ENCODE assay signal across 8 mouse cellular contexts in the genomic region with DNA sequence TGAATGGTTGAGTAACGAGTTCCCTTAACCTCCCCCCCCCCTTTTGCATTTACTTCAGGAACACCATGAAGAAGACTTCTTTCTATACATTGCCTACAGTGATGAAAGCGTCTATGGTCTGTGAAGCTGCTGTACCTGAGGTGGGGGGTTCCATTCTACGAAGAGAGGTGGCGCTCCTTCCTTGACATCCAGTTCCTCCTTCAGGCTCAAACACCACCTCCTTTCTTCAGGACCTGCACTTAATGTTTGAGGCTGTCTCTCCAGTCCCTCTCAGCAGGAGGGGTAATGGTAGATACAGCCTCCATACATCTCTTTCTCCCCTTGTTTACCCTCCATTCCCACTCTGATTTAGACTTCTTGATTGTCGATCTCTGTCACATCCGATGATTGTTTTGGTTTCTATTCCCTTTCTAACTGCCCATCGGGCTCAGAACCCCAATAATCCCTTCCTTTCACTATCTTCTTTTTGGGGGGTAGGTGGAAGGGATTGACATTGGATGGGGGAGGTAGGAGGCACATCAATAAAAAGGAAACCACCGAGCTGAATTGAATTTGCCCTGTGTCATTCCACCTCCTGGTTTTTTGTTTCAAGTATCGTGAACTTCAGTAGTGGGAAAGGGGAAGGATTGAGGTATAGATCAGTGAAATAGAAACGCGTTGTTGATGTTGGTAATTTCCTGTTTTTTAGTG. TPM values are rescaled to one million over a fixed set of nuclear protein-coding genes. Genes with fewer than 3 reads are reported as not detected.
DNase-seq lines count a peak whose midpoint lies in the region; ATAC-seq and TF ChIP-seq lines count a peak whose summit lies in the region.

No protein-coding gene starts in this region.

- H3K4me2 ChIP-seq in forebrain, embryonic 14.5 days (ENCODE audit: low read length) = peak overlapping the region; percentile 40
- peak overlapping the region; percentile 86 for H3K4me2 ChIP-seq in liver, postnatal 0 days (ENCODE audit: low read depth, low read length)

- no peak for TF ChIP-seq POLR2A in bone marrow macrophage, adult 2 months (IDR thresholded peaks at IDR 0.05; ENCODE audit: borderline replicate concordance, low read depth, low read length)

- peak overlapping the region; percentile 9; the same call in 1 of the 2 replicates for H3K4me3 ChIP-seq in bone marrow macrophage, adult 2 months (ENCODE audit: insufficient read depth, low read length)
- H3K4me3 ChIP-seq in forebrain, embryonic 14.5 days (ENCODE audit: low read depth, low read length) = peak overlapping the region; percentile 96; the same call in 1 of the 2 replicates
- peak overlapping the region; percentile 98; the same call in 1 of the 2 replicates for H3K4me3 ChIP-seq in liver, postnatal 0 days (ENCODE audit: low read depth, low read length)

- WGBS in forebrain, embryonic 14.5 days = 86% methylated on average over 11 of the region's 11 CpGs
- 80% methylated on average over 11 of the region's 11 CpGs for WGBS in liver, postnatal 0 days (ENCODE audit: insufficient replicate concordance)

- peaks cover 30% of the 10 kb centered on the region for H3K4me1 ChIP-seq in bone marrow macrophage, adult 2 months (ENCODE audit: control insufficient read depth, insufficient read depth, low read length)
- H3K4me1 ChIP-seq in forebrain, embryonic 14.5 days (ENCODE audit: control insufficient read depth, insufficient read depth, low read length) = peaks cover 14% of the 10 kb centered on the region
- peaks cover 29% of the 10 kb centered on the region for H3K4me1 ChIP-seq in liver, postnatal 0 days (ENCODE audit: insufficient read depth)

- peaks cover 45% of the 10 kb centered on the region for H3K36me3 ChIP-seq in forebrain, embryonic 14.5 days (ENCODE audit: control insufficient read depth, insufficient read depth, low read length)
- H3K36me3 ChIP-seq in liver, postnatal 0 days (replicated peaks; ENCODE audit: insufficient read depth, low read length) = peaks cover 40% of the 10 kb centered on the region

- H3K27me3 ChIP-seq in forebrain, embryonic 14.5 days (replicated peaks; ENCODE audit: control insufficient read depth, insufficient read depth, low read length) = no peaks in the 10 kb centered on the region
- no peaks in the 10 kb centered on the region for H3K27me3 ChIP-seq in liver, postnatal 0 days (ENCODE audit: insufficient read depth, low read length)

- no peak overlapping the region for H3K9ac ChIP-seq in forebrain, embryonic 14.5 days (ENCODE audit: low read length)
- no peak overlapping the region for H3K9ac ChIP-seq in liver, postnatal 0 days (replicated peaks)

- H3K9me3 ChIP-seq in forebrain, embryonic 14.5 days (replicated peaks; ENCODE audit: control insufficient read depth, low read length) = no peaks in the 10 kb centered on the region
- H3K9me3 ChIP-seq in liver, postnatal 0 days (ENCODE audit: low read length) = no peaks in the 10 kb centered on the region

- TF ChIP-seq EP300 in liver, postnatal 0 days (IDR thresholded peaks at IDR 0.05; ENCODE audit: low read depth) = no peak

- ATAC-seq in forebrain, embryonic 14.5 days = no peak
- ATAC-seq in liver, postnatal 0 days = no peak

- no peak for TF ChIP-seq CTCF in bone marrow macrophage, adult 2 months (IDR thresholded peaks at IDR 0.05; ENCODE audit: low read depth, low read length)
- TF ChIP-seq CTCF in liver, postnatal 0 days (IDR thresholded peaks at IDR 0.05; ENCODE audit: low read depth) = peak; percentile 32; the same call in 1 of the 2 replicates

- 0 out of 2 replicates have a peak overlapping the region, but pooled peaks have one; percentile 8 for H3K27ac ChIP-seq in bone marrow macrophage, adult 2 months (ENCODE audit: insufficient read depth, low read depth, low read length)
- H3K27ac ChIP-seq in forebrain, embryonic 14.5 days (ENCODE audit: low read depth, low read length) = no peak overlapping the region
- peak overlapping the region; percentile 98; the same call in 1 of the 2 replicates for H3K27ac ChIP-seq in liver, postnatal 0 days (ENCODE audit: low read depth)

- DNase-seq in kidney, adult 11 months = peak; percentile 24
- no peak for DNase-seq in kidney, postnatal 10 days
- DNase-seq in forebrain, embryonic 14.5 days (ENCODE audit: low spot score) = no peak
- no peak for DNase-seq in liver, postnatal 0 days
- no peak for DNase-seq in urinary bladder, postnatal 14 days (ENCODE audit: low spot score)
- DNase-seq in adrenal gland, adult 18-20 months (ENCODE audit: low spot score in 2 of 2) = no peak
- DNase-seq in thymus, postnatal 25 days = no peak

RNA-seq across cellular contexts. Expression of gene Phf23, which starts 1.0 kb away (rescaled TPM):
- polyA plus RNA-seq in bone marrow macrophage, adult 2 months (2012; ENCODE audit: insufficient read depth, insufficient read length, missing spikeins) = 77.6 and 78.1 TPM in 2 replicates
- polyA plus RNA-seq in forebrain, embryonic 14.5 days (2014; fragmentation: Nextera tagmentation; extraction: Ambion mirVana) = 49.4 and 49.6 TPM in 2 replicates
- polyA plus RNA-seq in liver, postnatal 0 days (2015; fragmentation: Nextera tagmentation; extraction: Ambion mirVana) = 19.5 and 25.5 TPM in 2 replicates
- total RNA-seq in adrenal gland, adult 18-20 months (2021) = 10 to 100 TPM; 51.5 to 57.5 TPM

RNA-seq across cellular contexts. Expression of gene Gabarap, which starts 3.6 kb away (rescaled TPM):
- 1,001 and 1,002 TPM in 2 replicates for polyA plus RNA-seq in bone marrow macrophage, adult 2 months (2012; ENCODE audit: insufficient read depth, insufficient read length, missing spikeins)
- polyA plus RNA-seq in forebrain, embryonic 14.5 days (2014; fragmentation: Nextera tagmentation; extraction: Ambion mirVana) = 701 and 779 TPM in 2 replicates
- polyA plus RNA-seq in liver, postnatal 0 days (2015; fragmentation: Nextera tagmentation; extraction: Ambion mirVana) = 305 and 324 TPM in 2 replicates
- 100 to 1,000 TPM; 436 to 473 TPM for total RNA-seq in adrenal gland, adult 18-20 months (2021)

RNA-seq across cellular contexts. Expression of gene Dvl2, which starts 5.8 kb away (rescaled TPM):
- 20.4 and 25.8 TPM in 2 replicates for polyA plus RNA-seq in bone marrow macrophage, adult 2 months (2012; ENCODE audit: insufficient read depth, insufficient read length, missing spikeins)
- 19.7 and 25.7 TPM in 2 replicates for polyA plus RNA-seq in forebrain, embryonic 14.5 days (2014; fragmentation: Nextera tagmentation; extraction: Ambion mirVana)
- 2.7 and 3.4 TPM in 2 replicates for polyA plus RNA-seq in liver, postnatal 0 days (2015; fragmentation: Nextera tagmentation; extraction: Ambion mirVana)
- total RNA-seq in adrenal gland, adult 18-20 months (2021) = 10 to 100 TPM; 13.8 to 14.9 TPM

RNA-seq across cellular contexts. Expression of gene Elp5, which starts 12.2 kb away (rescaled TPM):
- 41.4 and 49.8 TPM in 2 replicates for polyA plus RNA-seq in bone marrow macrophage, adult 2 months (2012; ENCODE audit: insufficient read depth, insufficient read length, missing spikeins)
- 189 and 203 TPM in 2 replicates for polyA plus RNA-seq in forebrain, embryonic 14.5 days (2014; fragmentation: Nextera tagmentation; extraction: Ambion mirVana)
- 40.6 and 42.9 TPM in 2 replicates for polyA plus RNA-seq in liver, postnatal 0 days (2015; fragmentation: Nextera tagmentation; extraction: Ambion mirVana)
- 10 to 100 TPM; 62.7 to 81.3 TPM for total RNA-seq in adrenal gland, adult 18-20 months (2021)

RNA-seq across cellular contexts. Expression of gene Ctdnep1, which starts 13.6 kb away (rescaled TPM):
- 176 and 194 TPM in 2 replicates for polyA plus RNA-seq in bone marrow macrophage, adult 2 months (2012; ENCODE audit: insufficient read depth, insufficient read length, missing spikeins)
- polyA plus RNA-seq in forebrain, embryonic 14.5 days (2014; fragmentation: Nextera tagmentation; extraction: Ambion mirVana) = 24.0 and 26.1 TPM in 2 replicates
- 8.4 and 9.7 TPM in 2 replicates for polyA plus RNA-seq in liver, postnatal 0 days (2015; fragmentation: Nextera tagmentation; extraction: Ambion mirVana)
- total RNA-seq in adrenal gland, adult 18-20 months (2021) = 100 to 1,000 TPM; 114 to 123 TPM

Comparison
In these comparisons a context has a peak if more than half of its experiments do, and no peak if none do; other contexts are left out.
1. H3K4me3 ChIP-seq: peak in every context shown above with its lines; median percentile 98 in liver, postnatal 0 days; 96 in forebrain, embryonic 14.5 days; 9 in bone marrow macrophage, adult 2 months.